Comparison of ENCODE assay signal across 8 mouse cellular contexts in genomic region chr2:4917326-4918021, GRCm38 (mm10). TPM values are rescaled to one million over a fixed set of nuclear protein-coding genes. Genes with fewer than 3 reads are reported as not detected.
DNase-seq lines count a peak whose midpoint lies in the region; ATAC-seq lines count a peak whose summit lies in the region.

No protein-coding gene starts in this region.

- 18% methylated on average over 8 of the region's 8 CpGs for WGBS in intestine, embryonic 16.5 days
- 8% methylated on average over 8 of the region's 8 CpGs for WGBS in limb, embryonic 12.5 days
- 18% methylated on average over 8 of the region's 8 CpGs for WGBS in midbrain, embryonic 13.5 days

- intact Hi-C loops in gastrocnemius, postnatal 36 days (cut with DNase I), result no loop called here

- peak overlapping the region; percentile 44 for H3K4me2 ChIP-seq in intestine, embryonic 16.5 days (ENCODE audit: low read depth, low read length)
- H3K4me2 ChIP-seq in limb, embryonic 12.5 days, result peak overlapping the region; percentile 40
- H3K4me2 ChIP-seq in midbrain, embryonic 13.5 days (replicated peaks), result peak overlapping the region; percentile 27

- peaks cover 9% of the 10 kb centered on the region; the same call in 1 of the 2 replicates for H3K4me1 ChIP-seq in intestine, embryonic 16.5 days (ENCODE audit: control insufficient read depth, insufficient read depth, low read length)
- H3K4me1 ChIP-seq in limb, embryonic 12.5 days (replicated peaks), result peaks cover 12% of the 10 kb centered on the region
- peaks cover 6% of the 10 kb centered on the region for H3K4me1 ChIP-seq in midbrain, embryonic 13.5 days (replicated peaks)

- peak; percentile 46 to 47 for DNase-seq in urinary bladder, adult 18-20 months (ENCODE audit: low spot score in 2 of 2)
- no peak for DNase-seq in urinary bladder, postnatal 10 days (ENCODE audit: low spot score)
- peak; percentile 69 for DNase-seq in embryo, embryonic 11 days
- DNase-seq in gastrocnemius, postnatal 36 days, result peak; percentile 21 to 58
- peak; percentile 34 for DNase-seq in spleen, adult 12 weeks (ENCODE audit: low spot score)

- peak overlapping the region; percentile 27 for H3K4me3 ChIP-seq in intestine, embryonic 16.5 days (ENCODE audit: low read length)
- H3K4me3 ChIP-seq in limb, embryonic 12.5 days (replicated peaks), result 0 out of 2 replicates have a peak overlapping the region, but pooled peaks have one; percentile 8
- no peak overlapping the region for H3K4me3 ChIP-seq in midbrain, embryonic 13.5 days (replicated peaks)

- H3K27ac ChIP-seq in intestine, embryonic 16.5 days (ENCODE audit: low read length), result peak overlapping the region; percentile 27; the same call in 1 of the 2 replicates
- H3K27ac ChIP-seq in limb, embryonic 12.5 days, result no peak overlapping the region
- H3K27ac ChIP-seq in midbrain, embryonic 13.5 days, result no peak overlapping the region

- no peak overlapping the region for H3K9ac ChIP-seq in intestine, embryonic 16.5 days (ENCODE audit: low read depth, low read length)
- H3K9ac ChIP-seq in limb, embryonic 12.5 days (replicated peaks), result no peak overlapping the region; the same call in 1 of the 2 replicates
- no peak overlapping the region for H3K9ac ChIP-seq in midbrain, embryonic 13.5 days (replicated peaks)

- no peaks in the 10 kb centered on the region for H3K36me3 ChIP-seq in intestine, embryonic 16.5 days (ENCODE audit: control insufficient read depth, insufficient read depth, low read length)
- H3K36me3 ChIP-seq in limb, embryonic 12.5 days, result no peaks in the 10 kb centered on the region
- H3K36me3 ChIP-seq in midbrain, embryonic 13.5 days, result no peaks in the 10 kb centered on the region

- no peaks in the 10 kb centered on the region for H3K9me3 ChIP-seq in intestine, embryonic 16.5 days (ENCODE audit: control insufficient read depth, low read length)
- H3K9me3 ChIP-seq in limb, embryonic 12.5 days, result peaks cover 3% of the 10 kb centered on the region; the same call in 1 of the 2 replicates
- no peaks in the 10 kb centered on the region for H3K9me3 ChIP-seq in midbrain, embryonic 13.5 days

- ATAC-seq in intestine, embryonic 16.5 days, result peak; percentile 26; the same call in 1 of the 2 replicates
- no peak for ATAC-seq in limb, embryonic 12.5 days (ENCODE audit: insufficient number of reproducible peaks, insufficient read depth, low FRiP score, low TSS enrichment, low read depth)
- no peak for ATAC-seq in midbrain, embryonic 13.5 days

- no peaks in the 10 kb centered on the region for H3K27me3 ChIP-seq in intestine, embryonic 16.5 days (replicated peaks; ENCODE audit: control insufficient read depth, insufficient read depth, low read length)
- H3K27me3 ChIP-seq in limb, embryonic 12.5 days, result no peaks in the 10 kb centered on the region
- H3K27me3 ChIP-seq in midbrain, embryonic 13.5 days, result no peaks in the 10 kb centered on the region

RNA-seq across cellular contexts. Expression of gene Phyh, which starts 1.3 kb away (rescaled TPM):
- total RNA-seq in gastrocnemius, postnatal 36 days (2021), result 100 to 1,000 TPM; 175 to 183 TPM
- polyA plus RNA-seq in intestine, embryonic 16.5 days (2015; fragmentation: Nextera tagmentation; extraction: Ambion mirVana), result 102 and 112 TPM in 2 replicates
- 51.2 and 52.1 TPM in 2 replicates for polyA plus RNA-seq in limb, embryonic 12.5 days (2016; fragmentation: Nextera tagmentation; extraction: Ambion mirVana)
- polyA plus RNA-seq in midbrain, embryonic 13.5 days (2015; fragmentation: Nextera tagmentation; extraction: Ambion mirVana), result 47.4 and 51.2 TPM in 2 replicates

RNA-seq across cellular contexts. Expression of gene Sephs1, which starts 36.1 kb away (rescaled TPM):
- total RNA-seq in gastrocnemius, postnatal 36 days (2021), result 10 to 100 TPM; 16.3 to 16.8 TPM
- polyA plus RNA-seq in intestine, embryonic 16.5 days (2015; fragmentation: Nextera tagmentation; extraction: Ambion mirVana), result 48.7 and 51.5 TPM in 2 replicates
- 130 and 135 TPM in 2 replicates for polyA plus RNA-seq in limb, embryonic 12.5 days (2016; fragmentation: Nextera tagmentation; extraction: Ambion mirVana)
- polyA plus RNA-seq in midbrain, embryonic 13.5 days (2015; fragmentation: Nextera tagmentation; extraction: Ambion mirVana), result 77.8 and 78.4 TPM in 2 replicates

RNA-seq across cellular contexts. Expression of gene Ucma, which starts 58.4 kb away (rescaled TPM):
- not detected for total RNA-seq in gastrocnemius, postnatal 36 days (2021)
- not detected in 2 replicates for polyA plus RNA-seq in intestine, embryonic 16.5 days (2015; fragmentation: Nextera tagmentation; extraction: Ambion mirVana)
- polyA plus RNA-seq in limb, embryonic 12.5 days (2016; fragmentation: Nextera tagmentation; extraction: Ambion mirVana), result 0.40 TPM in 1 of 2 replicates, not detected in the other
- polyA plus RNA-seq in midbrain, embryonic 13.5 days (2015; fragmentation: Nextera tagmentation; extraction: Ambion mirVana), result 0.36 TPM in 1 of 2 replicates, not detected in the other
